Mouse (Mus musculus): ENCODE results near the gene Rnf130. TPM values are rescaled to one million over a fixed set of nuclear protein-coding genes. Genes with fewer than 3 reads are reported as not detected.

Rnf130 gene
- polyA plus RNA-seq, 1 experiment from 2014 or later, result 90.9 TPM

DNA sequence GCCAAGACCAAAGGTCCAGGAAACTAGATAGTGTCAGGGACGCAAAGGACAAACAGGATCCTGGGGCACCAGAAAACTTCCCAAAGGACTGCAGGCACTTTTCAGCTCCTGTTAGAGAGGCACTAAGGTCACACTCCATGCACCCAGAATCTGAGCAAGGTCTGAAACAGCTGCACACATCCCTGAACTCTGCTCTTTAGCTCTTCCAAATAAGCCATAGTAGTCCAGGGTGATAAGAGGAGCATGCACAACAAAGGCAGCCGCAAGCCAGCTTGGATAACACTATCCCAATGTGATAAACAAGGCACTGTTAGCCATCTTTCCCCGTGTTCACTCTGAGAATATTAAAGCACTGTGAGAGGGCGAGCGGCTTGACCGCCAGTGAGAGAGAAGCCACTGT is 78.9 kb downstream of the Rnf130 start:
- no peak overlapping the region for H3K27ac ChIP-seq (ENCODE audit: low read depth, low read length)
- H3K36me3 ChIP-seq (ENCODE audit: control insufficient read depth, insufficient read depth, low read length), result peaks cover 5% of the 10 kb centered on the region
- no peaks in the 10 kb centered on the region for H3K9me3 ChIP-seq (ENCODE audit: control insufficient read depth, low read length)
- H3K27me3 ChIP-seq (ENCODE audit: control insufficient read depth, insufficient read depth, low read length), result no peaks in the 10 kb centered on the region
- DNase-seq (ENCODE audit: low spot score, missing footprints), result no peak
- ATAC-seq (ENCODE audit: low FRiP score), result no peak
- no peaks in the 10 kb centered on the region for H3K4me1 ChIP-seq (ENCODE audit: control insufficient read depth, insufficient read depth, low read length)
- no peak overlapping the region for H3K4me2 ChIP-seq
- 89% methylated on average over 6 of the region's 6 CpGs for WGBS
- H3K9ac ChIP-seq (ENCODE audit: low read length), result no peak overlapping the region
- H3K4me3 ChIP-seq (ENCODE audit: low read depth, low read length), result no peak overlapping the region

DNA sequence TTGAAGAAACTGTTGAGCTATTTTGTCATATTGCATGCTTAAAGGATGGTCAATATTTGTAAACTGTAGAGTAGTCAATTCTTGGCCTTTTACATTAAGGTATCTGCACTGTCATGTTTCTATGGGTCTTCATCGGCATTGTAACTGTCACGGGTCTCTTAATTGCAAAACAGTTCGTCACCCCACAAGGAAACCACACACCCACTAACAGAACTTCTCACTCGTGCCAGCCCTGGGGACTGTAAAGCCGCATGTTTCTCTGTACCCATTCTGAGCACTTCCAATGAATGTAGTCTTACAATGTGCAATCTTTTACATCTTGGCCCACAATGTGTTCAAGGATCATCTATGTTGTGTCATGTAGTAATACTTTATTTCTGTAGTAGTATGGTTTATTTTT is 80.1 kb downstream of the Rnf130 start:
- Histone ChIP-seq H3K4me1 (ENCODE audit: control insufficient read depth, insufficient read depth, low read length) (no peaks in the 10 kb centered on the region), H3K27me3 (ENCODE audit: control insufficient read depth, insufficient read depth, low read length) (no peaks in the 10 kb centered on the region), H3K4me2 (no peak overlapping the region), H3K4me3 (ENCODE audit: low read depth, low read length) (no peak overlapping the region), H3K9me3 (ENCODE audit: control insufficient read depth, low read length) (no peaks in the 10 kb centered on the region), H3K9ac (ENCODE audit: low read length) (no peak overlapping the region), H3K27ac (ENCODE audit: low read depth, low read length) (no peak overlapping the region), H3K36me3 (ENCODE audit: control insufficient read depth, insufficient read depth, low read length) (peaks cover 5% of the 10 kb centered on the region)
- DNase-seq (ENCODE audit: low spot score, missing footprints) (peak; percentile 39), ATAC-seq (ENCODE audit: low FRiP score) (no peak)
- WGBS, result 87% methylated on average over 5 of the region's 5 CpGs

DNA sequence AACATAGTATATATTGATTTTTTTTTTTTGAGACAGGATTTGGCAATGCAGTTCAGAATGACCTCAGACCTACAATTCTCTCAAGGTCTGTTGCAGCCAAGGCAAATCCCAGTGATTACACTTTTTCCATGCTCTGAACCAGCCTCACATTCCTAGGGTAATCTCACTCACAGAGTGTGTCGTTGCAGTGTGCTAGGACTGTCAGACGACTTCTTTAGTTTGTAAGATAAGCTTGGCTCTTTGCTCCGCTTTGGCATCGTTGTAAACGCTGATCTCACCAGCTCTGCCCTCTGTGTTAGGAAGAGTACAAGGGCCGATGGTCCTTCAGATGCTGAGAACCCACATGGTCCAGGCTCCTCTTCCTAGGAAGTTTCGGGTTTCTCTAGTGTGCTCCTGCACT is 80.9 kb downstream of the Rnf130 start:
- no peak for ATAC-seq (ENCODE audit: low FRiP score)
- Histone ChIP-seq H3K36me3 (ENCODE audit: control insufficient read depth, insufficient read depth, low read length) (peaks cover 5% of the 10 kb centered on the region), H3K4me3 (ENCODE audit: low read depth, low read length) (no peak overlapping the region), H3K27me3 (ENCODE audit: control insufficient read depth, insufficient read depth, low read length) (no peaks in the 10 kb centered on the region), H3K27ac (ENCODE audit: low read depth, low read length) (no peak overlapping the region), H3K9me3 (ENCODE audit: control insufficient read depth, low read length) (no peaks in the 10 kb centered on the region), H3K4me2 (no peak overlapping the region), H3K9ac (ENCODE audit: low read length) (no peak overlapping the region), H3K4me1 (ENCODE audit: control insufficient read depth, insufficient read depth, low read length) (no peaks in the 10 kb centered on the region)
- WGBS, result 89% methylated on average over 7 of the region's 7 CpGs
- DNase-seq (ENCODE audit: low spot score, missing footprints), result no peak

DNA sequence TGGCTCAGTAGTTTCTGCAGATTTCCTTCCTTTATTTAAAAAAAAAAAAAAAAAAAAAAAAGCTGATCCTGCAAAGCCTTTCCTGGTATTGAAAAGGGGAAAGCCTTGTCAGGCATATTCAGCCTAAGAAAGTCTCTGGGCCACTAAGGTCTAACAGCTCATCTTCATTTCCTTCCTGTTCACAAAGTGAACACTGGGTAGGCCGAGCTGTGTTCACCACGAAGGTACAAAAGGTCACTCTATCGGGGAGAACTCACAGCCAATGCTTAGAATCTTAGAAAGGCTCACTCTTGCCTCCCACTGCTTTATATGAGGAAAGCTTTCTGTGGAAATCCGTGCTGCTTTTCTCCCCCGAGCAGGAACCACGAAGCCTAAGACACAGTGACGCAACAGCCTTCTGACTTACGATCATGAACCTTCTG is 83.7 kb downstream of the Rnf130 start:
- WGBS, result 82% methylated on average over 8 of the region's 8 CpGs
- DNase-seq (ENCODE audit: low spot score, missing footprints) (peak; percentile 77), ATAC-seq (ENCODE audit: low FRiP score) (no peak)
- no peak overlapping the region for H3K27ac ChIP-seq (ENCODE audit: low read depth, low read length)
- no peaks in the 10 kb centered on the region for H3K4me1 ChIP-seq (ENCODE audit: control insufficient read depth, insufficient read depth, low read length)
- H3K4me3 ChIP-seq (ENCODE audit: low read depth, low read length), result no peak overlapping the region
- H3K9ac ChIP-seq (ENCODE audit: low read length), result no peak overlapping the region
- H3K9me3 ChIP-seq (ENCODE audit: control insufficient read depth, low read length), result no peaks in the 10 kb centered on the region
- H3K36me3 ChIP-seq (ENCODE audit: control insufficient read depth, insufficient read depth, low read length), result peaks cover 2% of the 10 kb centered on the region; the same call in 1 of the 2 replicates
- H3K27me3 ChIP-seq (ENCODE audit: control insufficient read depth, insufficient read depth, low read length), result no peaks in the 10 kb centered on the region
- no peak overlapping the region for H3K4me2 ChIP-seq

DNA sequence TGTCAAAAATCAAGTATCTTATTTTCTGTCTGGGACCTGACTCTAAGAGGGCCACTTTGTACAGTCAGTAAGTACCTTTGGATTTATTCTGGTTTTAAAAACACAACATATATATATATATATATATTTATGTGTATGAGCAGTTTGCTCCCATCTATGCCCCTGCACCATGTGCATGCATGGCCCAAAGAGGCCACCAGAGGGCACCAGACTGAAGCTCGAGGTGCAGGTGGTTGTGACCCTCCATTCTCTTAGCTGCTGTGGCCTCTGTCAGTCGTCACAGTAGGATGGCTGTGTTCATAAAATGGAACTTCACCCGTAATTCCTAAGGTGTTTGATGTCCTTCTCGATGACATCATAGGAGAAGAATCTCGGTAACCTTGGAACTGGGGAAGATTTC is 89.2 kb downstream of the Rnf130 start:
- H3K4me3 ChIP-seq (ENCODE audit: low read depth, low read length), result no peak overlapping the region
- H3K4me1 ChIP-seq (ENCODE audit: control insufficient read depth, insufficient read depth, low read length), result no peaks in the 10 kb centered on the region
- no peak overlapping the region for H3K27ac ChIP-seq (ENCODE audit: low read depth, low read length)
- WGBS, result 14% methylated on average over 5 of the region's 5 CpGs
- peak; percentile 98 for DNase-seq (ENCODE audit: low spot score, missing footprints)
- no peak overlapping the region for H3K9ac ChIP-seq (ENCODE audit: low read length)
- H3K4me2 ChIP-seq, result no peak overlapping the region
- ATAC-seq (ENCODE audit: low FRiP score), result peak; percentile 54; the same call in 1 of the 2 replicates
- no peaks in the 10 kb centered on the region; the same call in 1 of the 2 replicates for H3K36me3 ChIP-seq (ENCODE audit: control insufficient read depth, insufficient read depth, low read length)
- H3K27me3 ChIP-seq (ENCODE audit: control insufficient read depth, insufficient read depth, low read length), result no peaks in the 10 kb centered on the region
- H3K9me3 ChIP-seq (ENCODE audit: control insufficient read depth, low read length), result no peaks in the 10 kb centered on the region

DNA sequence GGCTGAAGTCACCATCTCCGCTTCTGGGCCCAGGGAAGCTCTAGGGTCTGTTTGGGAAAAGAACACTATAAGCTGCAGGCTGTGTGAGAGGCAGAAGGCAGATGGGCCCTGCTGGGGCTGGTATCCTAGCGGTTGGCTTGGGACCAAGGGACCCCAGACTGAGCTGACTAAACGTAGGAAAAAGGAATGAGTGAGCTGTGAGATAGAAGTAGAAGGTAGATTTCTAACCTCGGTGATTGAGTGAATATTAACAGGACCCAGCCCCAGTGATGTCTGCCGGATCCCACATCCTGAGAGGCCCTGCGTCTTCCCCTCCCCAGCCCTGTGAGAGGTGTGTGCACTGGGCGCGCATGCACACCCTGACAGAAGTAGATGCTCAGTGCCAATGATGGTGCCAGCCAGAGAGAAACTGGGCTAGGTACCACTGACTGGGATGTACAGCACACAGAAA is 97.5 kb downstream of the Rnf130 start:
- DNase-seq (ENCODE audit: low spot score, missing footprints), result peak; percentile 67
- no peaks in the 10 kb centered on the region for H3K9me3 ChIP-seq (ENCODE audit: control insufficient read depth, low read length)
- peaks cover 2% of the 10 kb centered on the region; the same call in 1 of the 2 replicates for H3K36me3 ChIP-seq (ENCODE audit: control insufficient read depth, insufficient read depth, low read length)
- no peak overlapping the region for H3K27ac ChIP-seq (ENCODE audit: low read depth, low read length)
- H3K27me3 ChIP-seq (ENCODE audit: control insufficient read depth, insufficient read depth, low read length), result no peaks in the 10 kb centered on the region
- H3K4me3 ChIP-seq (ENCODE audit: low read depth, low read length), result no peak overlapping the region
- 92% methylated on average over 8 of the region's 8 CpGs for WGBS
- no peak overlapping the region for H3K4me2 ChIP-seq
- H3K9ac ChIP-seq (ENCODE audit: low read length), result no peak overlapping the region
- no peaks in the 10 kb centered on the region for H3K4me1 ChIP-seq (ENCODE audit: control insufficient read depth, insufficient read depth, low read length)
- ATAC-seq (ENCODE audit: low FRiP score), result no peak

DNA sequence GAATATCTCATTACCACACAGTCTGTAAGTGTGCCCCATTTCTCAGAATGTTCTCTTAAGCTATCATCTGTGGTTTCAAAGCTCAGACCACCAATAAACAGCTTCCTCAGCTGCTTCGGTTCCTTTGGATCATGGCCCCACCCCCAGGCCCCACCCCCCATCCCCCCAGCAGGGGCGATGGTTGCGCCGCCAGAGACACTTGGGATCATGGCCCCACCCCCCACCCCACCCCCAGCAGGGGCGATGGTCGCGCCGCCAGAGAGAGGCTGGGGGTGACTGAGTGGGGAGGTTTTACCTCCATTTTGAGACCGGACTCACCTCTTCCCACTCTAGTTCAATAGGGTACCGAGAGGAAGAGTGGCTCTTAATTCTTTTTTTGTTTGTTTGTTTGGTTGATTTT is 102.6 kb downstream of the Rnf130 start:
- H3K4me1 ChIP-seq (ENCODE audit: control insufficient read depth, insufficient read depth, low read length), result peaks cover 12% of the 10 kb centered on the region
- peak overlapping the region; percentile 23 for H3K4me2 ChIP-seq
- no peak overlapping the region for H3K4me3 ChIP-seq (ENCODE audit: low read depth, low read length)
- DNase-seq (ENCODE audit: low spot score, missing footprints) (peak; percentile 45), ATAC-seq (ENCODE audit: low FRiP score) (no peak)
- H3K9ac ChIP-seq (ENCODE audit: low read length), result no peak overlapping the region
- 8% methylated on average over 10 of the region's 10 CpGs for WGBS
- H3K27me3 ChIP-seq (ENCODE audit: control insufficient read depth, insufficient read depth, low read length), result no peaks in the 10 kb centered on the region
- H3K36me3 ChIP-seq (ENCODE audit: control insufficient read depth, insufficient read depth, low read length), result no peaks in the 10 kb centered on the region
- no peaks in the 10 kb centered on the region for H3K9me3 ChIP-seq (ENCODE audit: control insufficient read depth, low read length)
- no peak overlapping the region for H3K27ac ChIP-seq (ENCODE audit: low read depth, low read length)

DNA sequence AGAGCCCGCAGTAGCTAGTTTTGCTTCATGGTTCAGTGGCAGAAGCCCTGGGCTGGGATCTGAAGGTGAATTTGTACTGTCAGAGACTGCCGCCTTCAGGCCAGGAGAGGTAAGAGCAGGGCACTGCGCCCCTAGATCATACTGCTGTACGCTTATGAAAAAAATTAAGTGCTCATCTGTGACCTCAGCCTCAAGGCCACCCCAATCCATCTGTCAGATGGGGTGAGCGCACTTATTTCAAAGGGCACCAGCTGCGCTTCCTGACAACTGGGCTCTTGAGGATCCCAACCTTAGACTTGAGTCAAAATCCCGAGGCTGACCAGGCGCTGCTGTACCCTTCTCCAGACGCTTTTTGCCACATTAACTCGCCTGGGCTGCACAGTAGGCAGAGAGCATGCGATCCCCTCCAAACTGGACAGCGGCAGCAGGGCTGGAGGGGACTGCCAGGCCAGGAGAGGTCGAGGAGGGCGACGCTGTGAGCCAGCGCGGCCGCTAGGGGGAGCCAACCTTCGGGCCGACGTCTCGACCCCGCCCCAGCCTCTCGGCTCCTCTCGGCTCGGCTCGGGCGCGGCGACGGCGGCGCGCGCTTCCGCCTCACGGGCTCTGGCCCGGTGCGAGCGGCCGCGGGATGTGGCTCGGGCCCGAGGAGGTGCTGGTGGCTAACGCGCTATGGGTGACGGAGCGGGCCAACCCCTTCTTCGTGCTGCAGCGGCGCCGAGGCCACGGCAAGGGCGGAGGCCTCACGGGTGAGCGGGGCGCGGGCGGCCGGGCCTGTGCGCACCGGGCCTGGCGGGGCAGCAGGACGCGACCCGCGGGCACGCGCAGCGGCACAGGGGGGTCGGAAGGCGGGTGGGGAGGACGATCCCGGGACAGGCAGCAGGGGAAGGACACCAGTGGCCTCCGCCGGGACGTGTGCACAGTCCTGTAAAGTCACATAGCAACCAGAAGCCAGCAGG is 105.9 kb downstream of the Rnf130 start, which contains the start of gene Tbc1d9b:
Tbc1d9b (plus strand) TSS at position 586 of the 956 bp plus-strand sequence.
- peak; percentile 95 for ATAC-seq (ENCODE audit: low FRiP score)

DNA sequence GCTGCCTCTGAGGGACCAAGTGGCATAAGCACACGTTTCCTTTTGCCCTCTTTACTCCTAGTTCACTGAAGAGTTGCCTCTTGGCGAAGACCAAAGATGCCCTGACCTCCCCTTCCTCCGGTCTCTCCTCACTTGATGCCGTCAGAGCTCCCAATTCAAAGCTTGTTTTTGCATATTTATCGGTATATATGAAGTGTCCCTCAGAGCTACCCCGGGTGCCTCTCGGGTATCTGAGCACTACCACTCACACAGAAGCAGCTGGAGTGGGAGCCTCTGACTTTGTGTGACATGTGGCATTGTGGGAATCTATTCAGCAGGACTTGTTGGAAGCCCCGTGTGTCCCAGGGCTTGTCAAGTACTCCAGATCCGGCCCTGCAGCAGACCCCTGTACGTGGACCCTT is 106.7 kb downstream of the Rnf130 start:
- 23% methylated on average over 10 of the region's 10 CpGs for WGBS
- H3K9ac ChIP-seq (ENCODE audit: low read length), result peak overlapping the region; percentile 98
- peak overlapping the region; percentile 88 for H3K4me2 ChIP-seq
- H3K36me3 ChIP-seq (ENCODE audit: control insufficient read depth, insufficient read depth, low read length), result no peaks in the 10 kb centered on the region; the same call in 1 of the 2 replicates
- DNase-seq (ENCODE audit: low spot score, missing footprints), result no peak
- no peak overlapping the region for H3K27ac ChIP-seq (ENCODE audit: low read depth, low read length)
- H3K4me3 ChIP-seq (ENCODE audit: low read depth, low read length), result peak overlapping the region; percentile 85
- ATAC-seq (ENCODE audit: low FRiP score), result no peak
- H3K9me3 ChIP-seq (ENCODE audit: control insufficient read depth, low read length), result no peaks in the 10 kb centered on the region
- peaks cover 12% of the 10 kb centered on the region for H3K4me1 ChIP-seq (ENCODE audit: control insufficient read depth, insufficient read depth, low read length)
- no peaks in the 10 kb centered on the region for H3K27me3 ChIP-seq (ENCODE audit: control insufficient read depth, insufficient read depth, low read length)

More for the DNA sequence above, 105.9 kb downstream of the Rnf130 start, which contains the start of gene Tbc1d9b:
- H3K4me3 ChIP-seq (ENCODE audit: low read depth, low read length), result peak within 1 kb of the TSS; percentile 85
- peak within 1 kb of the TSS; percentile 74 for H3K27ac ChIP-seq (ENCODE audit: low read depth, low read length)
- H3K9me3 ChIP-seq (ENCODE audit: control insufficient read depth, low read length), result no peaks in the 10 kb centered on the region
- peak; percentile 99 for DNase-seq (ENCODE audit: low spot score, missing footprints)
- H3K4me2 ChIP-seq, result peak within 1 kb of the TSS; percentile 88
- peaks cover 12% of the 10 kb centered on the region for H3K4me1 ChIP-seq (ENCODE audit: control insufficient read depth, insufficient read depth, low read length)
- under 1% methylated on average over 74 of the region's 77 CpGs for WGBS
- no peaks in the 10 kb centered on the region for H3K27me3 ChIP-seq (ENCODE audit: control insufficient read depth, insufficient read depth, low read length)
- peak within 1 kb of the TSS; percentile 98 for H3K9ac ChIP-seq (ENCODE audit: low read length)
- H3K36me3 ChIP-seq (ENCODE audit: control insufficient read depth, insufficient read depth, low read length), result no peaks in the 10 kb centered on the region
